Mouse (Mus musculus): ENCODE results near the gene Bud13. TPM values are rescaled to one million over a fixed set of nuclear protein-coding genes. Genes with fewer than 3 reads are reported as not detected.
"Not testable (repeated sequence)": the region's sequence is repeated elsewhere in the genome, so short reads cannot be mapped to it uniquely, and the experiment has no call there.

Bud13 gene
- polyA plus RNA-seq, 1 experiment from 2014 or later: 11.5 TPM

DNA sequence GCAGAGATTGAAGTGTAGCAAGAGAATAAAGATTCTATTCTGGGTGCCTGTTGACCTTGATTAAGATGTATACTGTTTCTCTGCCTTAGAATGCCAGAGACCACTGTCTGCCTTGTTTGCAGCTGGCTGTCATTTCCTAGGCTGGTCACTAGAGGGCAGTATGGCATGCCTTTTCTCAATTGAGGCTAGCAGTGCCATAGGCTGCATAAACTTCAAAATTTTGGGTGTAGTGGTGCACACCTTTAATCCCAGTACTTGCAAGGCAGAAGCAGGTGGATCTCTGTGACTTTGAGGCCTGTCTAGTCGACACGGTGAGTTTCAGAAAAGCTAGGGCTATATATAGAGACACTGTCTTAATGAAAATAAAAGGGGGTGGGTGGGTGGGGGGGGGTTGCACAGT is 19.3 kb downstream of the Bud13 start:
- H3K4me1 ChIP-seq (replicated peaks): no peaks in the 10 kb centered on the region
- no peak overlapping the region for H3K4me3 ChIP-seq
- no peaks in the 10 kb centered on the region for H3K9me3 ChIP-seq (replicated peaks)
- H3K4me2 ChIP-seq: no peak overlapping the region
- ATAC-seq (replicated peaks; ENCODE audit: insufficient number of reproducible peaks, insufficient read depth, low FRiP score, low read depth): no peak
- H3K27me3 ChIP-seq: no peaks in the 10 kb centered on the region
- no peak overlapping the region for H3K9ac ChIP-seq
- WGBS: 6% methylated on average over 2 of the region's 2 CpGs
- peaks cover 25% of the 10 kb centered on the region for H3K36me3 ChIP-seq
- H3K27ac ChIP-seq: no peak overlapping the region

DNA sequence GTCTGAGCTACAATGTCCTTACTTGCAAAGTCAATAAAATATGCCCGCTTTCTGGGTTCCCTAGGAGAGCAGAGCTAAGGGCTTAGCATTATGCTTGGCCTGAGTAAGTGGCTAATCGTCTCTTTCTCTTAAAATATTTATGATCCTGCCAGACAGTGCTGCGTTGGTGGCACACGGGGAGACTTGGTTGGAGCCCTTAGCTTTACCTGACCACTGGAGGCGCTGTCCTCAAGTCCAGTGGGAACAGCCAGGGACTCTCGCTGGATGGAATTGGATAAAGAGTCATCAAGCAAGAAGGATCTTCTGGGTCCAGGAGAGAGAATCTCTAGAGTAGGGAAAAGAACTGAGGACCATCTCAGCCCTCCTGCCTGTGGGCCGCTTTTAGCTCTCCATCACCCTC is 26.3 kb downstream of the Bud13 start:
- H3K36me3 ChIP-seq: no peaks in the 10 kb centered on the region
- ATAC-seq (replicated peaks; ENCODE audit: insufficient number of reproducible peaks, insufficient read depth, low FRiP score, low read depth): no peak
- no peak overlapping the region for H3K4me3 ChIP-seq
- peaks cover 24% of the 10 kb centered on the region for H3K27me3 ChIP-seq
- no peaks in the 10 kb centered on the region for H3K4me1 ChIP-seq (replicated peaks)
- no peak overlapping the region for H3K4me2 ChIP-seq
- H3K9me3 ChIP-seq (replicated peaks): no peaks in the 10 kb centered on the region
- no peak overlapping the region for H3K9ac ChIP-seq
- 14% methylated on average over 7 of the region's 7 CpGs for WGBS
- no peak overlapping the region for H3K27ac ChIP-seq

DNA sequence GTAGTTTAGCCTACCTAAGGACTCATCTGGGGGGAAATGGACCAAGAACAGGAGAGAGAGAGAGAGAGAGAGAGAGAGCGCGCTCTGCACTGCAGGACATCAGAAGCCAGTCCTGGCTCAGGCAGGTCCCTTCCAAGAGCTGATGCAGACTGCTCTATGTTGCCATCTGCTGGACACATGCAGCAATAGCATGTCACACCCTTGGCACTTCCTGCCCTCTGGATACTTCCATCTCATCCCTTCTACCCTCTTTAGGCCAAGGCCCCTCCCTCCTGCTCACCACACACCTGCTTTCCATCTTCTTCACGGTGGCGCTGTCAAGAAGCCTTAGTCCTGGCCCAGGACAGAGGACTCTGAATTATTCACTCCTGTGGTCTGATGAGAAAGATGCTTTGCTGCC is 31.7 kb downstream of the Bud13 start:
- Histone ChIP-seq H3K27me3 (peaks cover 13% of the 10 kb centered on the region; the same call in 1 of the 2 replicates), H3K4me1 (replicated peaks) (no peaks in the 10 kb centered on the region), H3K27ac (no peak overlapping the region), H3K9me3 (replicated peaks) (no peaks in the 10 kb centered on the region), H3K4me3 (no peak overlapping the region), H3K9ac (no peak overlapping the region), H3K36me3 (no peaks in the 10 kb centered on the region), H3K4me2 (no peak overlapping the region)
- ATAC-seq (replicated peaks; ENCODE audit: insufficient number of reproducible peaks, insufficient read depth, low FRiP score, low read depth): 0 out of 2 replicates have a peak, but pooled peaks have one; percentile 27
- WGBS: 8% methylated on average over 4 of the region's 4 CpGs

DNA sequence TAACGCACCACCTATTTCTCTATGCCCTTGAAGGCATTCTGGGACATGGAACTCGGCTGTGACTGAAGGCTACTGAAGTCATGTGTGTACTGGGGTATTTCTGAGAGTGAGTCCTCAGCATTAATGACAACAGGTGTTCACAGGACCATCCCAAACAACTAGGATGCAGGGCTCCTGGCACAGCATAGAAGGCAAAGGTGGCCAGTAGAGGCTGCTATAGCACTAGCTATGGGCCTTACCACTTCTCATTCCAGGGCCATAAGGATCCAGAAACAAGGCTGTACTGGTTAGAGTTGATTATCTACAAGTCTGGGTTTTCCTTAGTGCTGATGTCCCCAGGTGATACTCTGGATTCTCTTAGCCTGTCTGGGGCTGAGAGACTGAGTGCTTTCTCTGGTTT is 32.1 kb downstream of the Bud13 start:
- H3K27me3 ChIP-seq: peaks cover 12% of the 10 kb centered on the region; the same call in 1 of the 2 replicates
- H3K4me1 ChIP-seq (replicated peaks): no peaks in the 10 kb centered on the region
- H3K27ac ChIP-seq: no peak overlapping the region
- no peaks in the 10 kb centered on the region for H3K9me3 ChIP-seq (replicated peaks)
- no peaks in the 10 kb centered on the region for H3K36me3 ChIP-seq
- WGBS: 45% methylated on average over 2 of the region's 2 CpGs
- H3K4me2 ChIP-seq: no peak overlapping the region
- no peak overlapping the region for H3K9ac ChIP-seq
- H3K4me3 ChIP-seq: no peak overlapping the region
- no peak for ATAC-seq (replicated peaks; ENCODE audit: insufficient number of reproducible peaks, insufficient read depth, low FRiP score, low read depth)

DNA sequence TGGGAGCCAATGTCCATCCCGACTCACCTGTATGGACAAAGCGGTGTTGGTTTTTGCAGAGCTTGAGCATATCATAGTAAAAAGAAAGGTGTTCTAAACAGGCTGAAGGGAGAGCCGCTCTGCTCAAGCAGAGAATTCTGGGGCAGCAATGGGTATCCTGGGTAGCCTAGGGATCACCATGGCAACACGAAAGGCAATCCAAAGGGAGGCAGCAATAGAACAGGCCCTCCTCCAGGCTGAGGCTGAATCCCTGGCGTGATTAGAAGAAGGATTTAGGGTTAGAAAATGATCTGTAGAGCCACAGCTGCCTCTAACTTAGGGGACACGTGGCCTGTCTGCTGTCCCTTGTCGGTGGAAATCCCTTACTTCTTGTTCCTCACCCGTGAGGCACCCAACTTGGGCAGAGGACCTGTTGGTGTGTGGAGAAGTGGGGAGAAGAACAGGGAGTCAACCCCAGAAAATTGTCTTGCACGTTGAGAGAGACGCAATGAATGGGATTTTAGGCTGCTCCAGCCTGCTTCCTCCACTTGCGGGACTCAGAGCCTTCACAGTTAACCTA is 33.1 kb downstream of the Bud13 start:
- 60% methylated on average over 11 of the region's 11 CpGs for WGBS
- no peak overlapping the region for H3K4me2 ChIP-seq
- no peak for ATAC-seq (replicated peaks; ENCODE audit: insufficient number of reproducible peaks, insufficient read depth, low FRiP score, low read depth)
- H3K9ac ChIP-seq: no peak overlapping the region
- no peaks in the 10 kb centered on the region for H3K4me1 ChIP-seq (replicated peaks)
- H3K27me3 ChIP-seq: peaks cover 9% of the 10 kb centered on the region; the same call in 1 of the 2 replicates
- no peak overlapping the region for H3K27ac ChIP-seq
- H3K9me3 ChIP-seq (replicated peaks): no peaks in the 10 kb centered on the region
- no peaks in the 10 kb centered on the region for H3K36me3 ChIP-seq
- no peak overlapping the region for H3K4me3 ChIP-seq

DNA sequence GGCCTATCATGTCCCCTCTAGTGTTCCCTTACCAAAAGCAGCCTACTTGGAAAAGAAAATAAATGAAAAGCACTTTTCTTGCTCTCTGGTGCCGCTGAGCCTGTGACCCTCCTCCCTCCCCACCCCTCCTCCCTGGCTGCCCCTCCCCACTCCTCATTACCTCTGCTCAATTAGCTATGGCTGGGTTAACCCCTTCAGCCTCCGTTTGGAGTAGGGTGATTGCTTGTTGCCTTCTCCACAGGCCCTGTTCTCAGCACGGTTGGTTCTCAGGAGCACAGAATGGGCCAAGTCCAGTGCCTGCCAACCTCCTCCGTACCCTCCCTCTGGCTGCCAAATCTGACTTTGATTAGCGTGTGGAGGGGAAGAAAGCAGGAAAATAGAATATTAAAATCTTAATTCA is 33.6 kb downstream of the Bud13 start:
- Histone ChIP-seq H3K27me3 (peaks cover 9% of the 10 kb centered on the region; the same call in 1 of the 2 replicates), H3K4me3 (no peak overlapping the region), H3K4me2 (no peak overlapping the region), H3K27ac (no peak overlapping the region), H3K9ac (no peak overlapping the region), H3K36me3 (no peaks in the 10 kb centered on the region), H3K4me1 (replicated peaks) (no peaks in the 10 kb centered on the region), H3K9me3 (replicated peaks) (no peaks in the 10 kb centered on the region)
- 27% methylated on average over 5 of the region's 5 CpGs for WGBS
- ATAC-seq (replicated peaks; ENCODE audit: insufficient number of reproducible peaks, insufficient read depth, low FRiP score, low read depth): no peak

DNA sequence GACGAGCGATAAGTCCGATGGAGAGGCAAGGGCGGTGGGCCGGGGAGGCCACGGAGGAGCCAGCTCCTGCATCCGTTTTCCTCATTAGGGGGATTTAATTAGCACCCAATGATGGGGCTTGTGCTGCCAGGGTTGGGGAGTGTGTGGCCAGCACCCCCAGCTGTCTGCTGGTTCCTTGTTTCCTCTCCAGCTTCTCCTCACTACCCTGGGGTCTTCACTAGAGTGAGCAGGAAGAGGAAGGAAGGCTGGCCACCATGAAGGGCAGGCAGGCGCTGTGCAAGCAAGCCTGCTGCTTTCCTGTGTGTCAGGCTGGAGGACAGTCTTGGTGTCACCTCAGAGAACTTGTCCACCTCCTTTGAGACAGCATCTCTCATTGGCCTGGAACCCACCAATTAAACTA is 34.1 kb downstream of the Bud13 start:
- H3K9me3 ChIP-seq (replicated peaks): no peaks in the 10 kb centered on the region
- H3K4me2 ChIP-seq: no peak overlapping the region
- H3K36me3 ChIP-seq: no peaks in the 10 kb centered on the region
- H3K4me3 ChIP-seq: no peak overlapping the region
- no peak overlapping the region for H3K27ac ChIP-seq
- H3K9ac ChIP-seq: no peak overlapping the region
- peaks cover 9% of the 10 kb centered on the region; the same call in 1 of the 2 replicates for H3K27me3 ChIP-seq
- H3K4me1 ChIP-seq (replicated peaks): no peaks in the 10 kb centered on the region
- ATAC-seq (replicated peaks; ENCODE audit: insufficient number of reproducible peaks, insufficient read depth, low FRiP score, low read depth): no peak
- WGBS: 57% methylated on average over 8 of the region's 8 CpGs

DNA sequence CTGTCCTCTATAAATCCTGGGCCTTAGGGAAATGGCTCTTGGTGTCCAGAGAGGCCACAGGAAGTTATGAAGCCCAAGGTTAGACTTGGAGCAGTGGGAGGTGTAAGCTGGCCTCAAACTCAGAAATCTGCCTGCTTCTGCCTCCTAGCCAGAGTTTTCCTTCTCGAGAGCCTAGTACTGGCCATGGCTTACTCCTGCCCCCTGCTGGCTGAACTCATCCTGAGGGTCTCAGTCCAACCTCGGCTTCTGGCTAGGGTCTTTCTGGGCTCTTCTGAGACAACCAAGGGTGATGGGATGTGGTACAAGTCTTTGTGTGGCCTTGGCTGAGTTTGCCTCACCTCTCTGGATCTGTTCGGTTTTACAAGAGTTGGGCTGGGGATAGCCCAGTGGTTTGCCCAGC is 35.1 kb downstream of the Bud13 start:
- H3K4me1 ChIP-seq (replicated peaks): no peaks in the 10 kb centered on the region
- no peak overlapping the region for H3K4me3 ChIP-seq
- no peak for ATAC-seq (replicated peaks; ENCODE audit: insufficient number of reproducible peaks, insufficient read depth, low FRiP score, low read depth)
- H3K27me3 ChIP-seq: peaks cover 15% of the 10 kb centered on the region; the same call in 1 of the 2 replicates
- H3K27ac ChIP-seq: no peak overlapping the region
- H3K9ac ChIP-seq: no peak overlapping the region
- H3K9me3 ChIP-seq (replicated peaks): no peaks in the 10 kb centered on the region
- WGBS: 87% methylated on average over 3 of the region's 3 CpGs
- no peaks in the 10 kb centered on the region for H3K36me3 ChIP-seq
- H3K4me2 ChIP-seq: no peak overlapping the region

DNA sequence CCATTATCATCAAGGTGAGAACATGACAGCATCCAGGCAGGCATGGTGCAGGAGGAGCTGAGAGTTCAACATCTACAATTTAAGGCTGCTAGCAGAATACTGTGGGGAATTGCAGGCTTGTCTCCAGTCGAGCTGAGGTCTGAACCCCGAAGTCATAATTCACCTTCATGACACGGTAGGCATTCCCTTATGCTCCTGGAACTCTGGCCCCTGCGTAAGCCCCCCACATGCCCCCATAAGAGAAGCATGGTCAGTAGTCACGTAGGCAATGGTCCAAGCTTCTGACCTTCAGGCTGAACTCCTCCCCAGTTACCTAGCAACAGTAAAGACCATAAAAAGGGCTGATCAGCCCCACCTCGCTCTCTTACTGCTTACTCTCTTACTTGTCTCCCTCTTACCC is 37.1 kb downstream of the Bud13 start, which contains the start of gene 4931429L15Rik:
Gene 4931429L15Rik (minus strand): TSS at position 101 of the 400 bp plus-strand sequence.
- H3K9me3 ChIP-seq (replicated peaks); H3K27ac ChIP-seq; H3K4me1 ChIP-seq (replicated peaks); H3K4me3 ChIP-seq; H3K36me3 ChIP-seq; H3K27me3 ChIP-seq; H3K9ac ChIP-seq; H3K4me2 ChIP-seq; ATAC-seq (replicated peaks; ENCODE audit: insufficient number of reproducible peaks, insufficient read depth, low FRiP score, low read depth): not testable (repeated sequence)
- 79% methylated on average over 6 of the region's 6 CpGs for WGBS

DNA sequence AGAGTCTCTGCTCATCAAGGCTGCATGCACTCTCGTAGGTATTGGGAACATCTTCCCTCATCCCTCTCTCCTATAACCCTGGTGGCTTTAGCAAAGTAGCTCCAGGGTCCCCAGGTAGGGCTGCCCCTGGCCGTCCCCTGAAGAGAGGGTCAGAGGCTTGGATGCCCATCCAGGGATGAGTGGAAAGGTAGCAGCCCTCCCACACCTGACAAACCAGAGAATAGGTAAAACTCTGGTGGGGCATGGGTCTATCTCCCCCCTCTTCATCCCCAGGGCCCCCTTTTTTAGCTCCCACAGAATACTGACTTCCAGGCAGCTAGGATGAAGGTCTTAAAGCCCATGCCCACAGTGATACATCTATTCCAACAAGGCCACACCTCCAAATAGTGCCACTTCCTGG is 37.7 kb downstream of the Bud13 start:
- Histone ChIP-seq H3K36me3 (no peaks in the 10 kb centered on the region), H3K4me1 (replicated peaks) (no peaks in the 10 kb centered on the region), H3K9me3 (replicated peaks) (no peaks in the 10 kb centered on the region), H3K27me3 (peaks cover 7% of the 10 kb centered on the region; the same call in 1 of the 2 replicates), H3K27ac (no peak overlapping the region), H3K4me3 (no peak overlapping the region), H3K4me2 (no peak overlapping the region), H3K9ac (no peak overlapping the region)
- ATAC-seq (replicated peaks; ENCODE audit: insufficient number of reproducible peaks, insufficient read depth, low FRiP score, low read depth): no peak
- WGBS: 77% methylated on average over 2 of the region's 2 CpGs

DNA sequence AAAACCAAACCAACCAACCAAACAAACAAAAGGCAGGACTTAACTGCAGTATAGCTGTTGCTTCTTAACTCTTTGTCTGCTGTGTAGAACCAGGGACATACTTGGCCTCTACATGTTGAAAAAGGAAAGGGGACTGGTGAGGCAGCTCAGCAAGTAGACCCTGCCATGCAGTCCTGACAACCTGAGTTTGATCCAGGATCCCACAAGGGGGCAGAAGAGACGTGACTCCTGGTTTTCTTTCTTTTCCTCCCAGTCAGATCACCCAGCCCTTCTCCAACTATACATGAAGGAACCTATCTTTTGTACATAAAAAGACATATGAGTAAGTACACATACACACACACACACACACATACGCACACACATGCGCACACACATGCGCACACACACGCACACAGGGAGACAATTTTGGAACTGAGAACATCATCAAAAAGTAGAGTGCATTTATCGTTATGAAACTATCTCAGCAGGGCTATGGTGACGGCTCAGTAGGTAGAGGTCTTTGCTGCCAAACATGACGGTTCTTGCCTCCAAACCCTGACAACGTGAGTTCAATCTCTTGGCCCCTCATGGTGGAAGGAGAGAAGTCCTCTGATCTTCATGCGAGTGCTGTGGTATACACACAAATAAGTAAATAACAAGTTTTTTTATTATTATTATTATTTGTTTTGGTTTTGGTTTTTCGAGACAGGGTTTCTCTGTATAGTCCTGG is 44.0 kb downstream of the Bud13 start:
- ATAC-seq (replicated peaks; ENCODE audit: insufficient number of reproducible peaks, insufficient read depth, low FRiP score, low read depth): no peak
- Histone ChIP-seq H3K9me3 (replicated peaks) (no peaks in the 10 kb centered on the region), H3K9ac (no peak overlapping the region), H3K27me3 (peaks cover 10% of the 10 kb centered on the region; the same call in 1 of the 2 replicates), H3K27ac (no peak overlapping the region), H3K4me1 (replicated peaks) (peaks cover 12% of the 10 kb centered on the region), H3K36me3 (no peaks in the 10 kb centered on the region), H3K4me3 (no peak overlapping the region), H3K4me2 (no peak overlapping the region)
- WGBS: 91% methylated on average over 11 of the region's 11 CpGs
